17 mouse cellular contexts compared by ENCODE assay signal in genomic region chr4:125017431-125017830, GRCm38 (mm10). TPM values are rescaled to one million over a fixed set of nuclear protein-coding genes. Genes with fewer than 3 reads are reported as not detected.
DNase-seq lines count a peak whose midpoint lies in the region.
"Had no signal": no experiment of that assay in that cellular context is flagged by ENCODE, and none has a peak within 500 bp of the region (broad histone marks: within the 10 kb centered on the region; RNA-seq: fewer than 3 reads in every experiment).

No protein-coding gene starts in this region.

- H3K27me3 ChIP-seq in heart, embryonic 10.5 days (ENCODE audit: insufficient read depth, poor library complexity, severe bottlenecking): peaks cover 19% of the 10 kb centered on the region
- H3K27me3 ChIP-seq: lung, embryonic 15.5 days; midbrain, embryonic 13.5 days had no signal

- H3K4me3 ChIP-seq in heart, embryonic 10.5 days: no peak overlapping the region
- H3K4me3 ChIP-seq: heart, embryonic 13.5 days; limb, embryonic 13.5 days; lung, embryonic 15.5 days; midbrain, embryonic 13.5 days; neural tube, embryonic 13.5 days had no signal

- H3K27ac ChIP-seq in heart, embryonic 10.5 days: no peak overlapping the region
- H3K27ac ChIP-seq: heart, embryonic 13.5 days; kidney, postnatal 0 days; limb, embryonic 13.5 days; lung, embryonic 15.5 days; midbrain, embryonic 13.5 days; neural tube, embryonic 13.5 days had no signal

- no peaks in the 10 kb centered on the region for H3K36me3 ChIP-seq in heart, embryonic 10.5 days
- H3K36me3 ChIP-seq: heart, embryonic 13.5 days; limb, embryonic 13.5 days; lung, embryonic 15.5 days; midbrain, embryonic 13.5 days; neural tube, embryonic 13.5 days had no signal

- no peaks in the 10 kb centered on the region for H3K9me3 ChIP-seq in heart, embryonic 10.5 days
- H3K9me3 ChIP-seq: heart, embryonic 13.5 days; limb, embryonic 13.5 days; lung, embryonic 15.5 days; midbrain, embryonic 13.5 days; neural tube, embryonic 13.5 days had no signal

- DNase-seq in heart, adult 9 months (ENCODE audit: low spot score in 2 of 2): peak; percentile 12 to 27
- no peak for DNase-seq in heart, embryonic 10.5 days (ENCODE audit: low spot score)
- DNase-seq in adrenal gland, adult 2 months: peak; percentile 85
- peak; percentile 69 for DNase-seq in fibroblast of lung, adult 2 months (ENCODE audit: low read depth)
- DNase-seq in lung, postnatal 36 days: peak; percentile 69
- DNase-seq in gastrocnemius, adult 18-20 months (ENCODE audit: low spot score): no peak
- DNase-seq in layer of hippocampus, adult 9-10 months (ENCODE audit: low spot score): no peak
- no peak for DNase-seq in spleen, postnatal 10 days (ENCODE audit: low spot score in 2 of 2)
- DNase-seq: cerebellum, adult 11 months; embryo, embryonic 11 days had no signal

- H3K4me1 ChIP-seq in heart, embryonic 10.5 days: no peaks in the 10 kb centered on the region
- H3K4me1 ChIP-seq: heart, embryonic 13.5 days; limb, embryonic 13.5 days; lung, embryonic 15.5 days; midbrain, embryonic 13.5 days; neural tube, embryonic 13.5 days had no signal

- 81% methylated on average over 11 of the region's 11 CpGs for WGBS in heart, embryonic 10.5 days

RNA-seq across cellular contexts. Expression of gene Gnl2, which starts 1.0 kb away (rescaled TPM):
- 71.8 and 86.2 TPM in 2 replicates for polyA plus RNA-seq in heart, embryonic 10.5 days (2016; fragmentation: Nextera tagmentation; extraction: Ambion mirVana)
- total RNA-seq in adrenal gland, adult 2 months (2021): 10 to 100 TPM; 41.5 to 59.6 TPM
- 6.6 and 7.2 TPM in 2 replicates for polyA plus RNA-seq in adrenal gland, adult 2 months (2012; rRNA removed)
- 10 to 100 TPM; 30.8 to 31.1 TPM for total RNA-seq in gastrocnemius, adult 18-20 months (2021)

RNA-seq across cellular contexts. Expression of gene Rspo1, which starts 31.2 kb away (rescaled TPM):
- 6.2 and 12.9 TPM in 2 replicates for polyA plus RNA-seq in heart, embryonic 10.5 days (2016; fragmentation: Nextera tagmentation; extraction: Ambion mirVana)
- 1 to 10 TPM; 5.1 to 7.5 TPM for total RNA-seq in adrenal gland, adult 2 months (2021)
- polyA plus RNA-seq in adrenal gland, adult 2 months (2012; rRNA removed): 6.8 and 7.1 TPM in 2 replicates
- under 1 TPM; 0.23 to 0.59 TPM for total RNA-seq in gastrocnemius, adult 18-20 months (2021)
- total RNA-seq: MEL had no signal

RNA-seq across cellular contexts. Expression of gene Dnali1, which starts 48.1 kb away (rescaled TPM):
- 0.12 and 0.28 TPM in 2 replicates for polyA plus RNA-seq in heart, embryonic 10.5 days (2016; fragmentation: Nextera tagmentation; extraction: Ambion mirVana)
- total RNA-seq in adrenal gland, adult 2 months (2021): not detected
- 0.06 TPM in 1 of 2 replicates, not detected in the other for polyA plus RNA-seq in adrenal gland, adult 2 months (2012; rRNA removed)
- total RNA-seq in gastrocnemius, adult 18-20 months (2021): not detected
- total RNA-seq: MEL had no signal
- polyA plus RNA-seq: limb, embryonic 13.5 days had no signal

RNA-seq across cellular contexts. Expression of gene Snip1, which starts 49.0 kb away (rescaled TPM):
- polyA plus RNA-seq in heart, embryonic 10.5 days (2016; fragmentation: Nextera tagmentation; extraction: Ambion mirVana): 22.0 and 25.6 TPM in 2 replicates
- 10 to 100 TPM; 18.3 to 19.3 TPM for total RNA-seq in adrenal gland, adult 2 months (2021)
- 6.1 TPM in 2 replicates for polyA plus RNA-seq in adrenal gland, adult 2 months (2012; rRNA removed)
- 1 to 10 TPM; 4.8 TPM for total RNA-seq in gastrocnemius, adult 18-20 months (2021)

Comparison
In these comparisons a context has a peak if more than half of its experiments do, and no peak if none do; other contexts are left out.
1. DNase-seq: peak in heart, adult 9 months (2 of 2), adrenal gland, adult 2 months (single experiment), fibroblast of lung, adult 2 months (single experiment) and lung, postnatal 36 days (single experiment); none in heart, embryonic 10.5 days (single experiment), gastrocnemius, adult 18-20 months (single experiment), layer of hippocampus, adult 9-10 months (single experiment) and spleen, postnatal 10 days (0 of 2).